Mouse (Mus musculus) limb, embryonic 11.5 days (tissue): ENCODE measurements at regions not wholly inside any gene's neighbourhood (a gene's known extent, or its start where the extent isn't known, plus 50 kb on each side); places are given as distances from the start of the nearest gene placed in this dataset.

ENCODE experiments used
- ATAC-seq: fragments of 200-750 bp; cut with Nextera tagmentation; 2 replicates; pipeline ENCODE4 v1.8.0; 2017; ENCODE audit warnings: low read depth; ENCODE audit not compliant: insufficient number of reproducible peaks, low FRiP score, low TSS enrichment
- DNase-seq: peaks from one replicate; pipeline ENCODE4 v3.0.0-alpha.2; 2015; ENCODE audit warnings: low spot score
- H3K27ac ChIP-seq: fragments of 300-500 bp; sonication (generic); replicated peaks from 2 replicates; pipeline ENCODE4 v1.5.1; 2014; ENCODE audit warnings: low read depth, mild to moderate bottlenecking, low read length
- H3K27me3 ChIP-seq: fragments of 300-500 bp; sonication (generic); 2 replicates; pipeline ENCODE4 v1.6.1; 2014; ENCODE audit warnings: mild to moderate bottlenecking, low read length, mixed read lengths; ENCODE audit not compliant: control insufficient read depth, insufficient read depth
- H3K36me3 ChIP-seq: fragments of 300-500 bp; sonication (generic); 2 replicates; pipeline ENCODE4 v1.6.1; 2014; ENCODE audit warnings: mild to moderate bottlenecking, low read length, moderate library complexity, mixed read lengths; ENCODE audit not compliant: control insufficient read depth, insufficient read depth
- H3K4me1 ChIP-seq: fragments of 300-500 bp; sonication (generic); 2 replicates; pipeline ENCODE4 v1.6.1; 2014; ENCODE audit warnings: low read length, mixed read lengths; ENCODE audit not compliant: control insufficient read depth, insufficient read depth
- H3K4me2 ChIP-seq: fragments of 300-500 bp; sonication (generic); 2 replicates; pipeline ENCODE4 v1.6.1; 2014; ENCODE audit warnings: low read depth, mild to moderate bottlenecking, moderate library complexity; ENCODE audit not compliant: severe bottlenecking
- H3K4me3 ChIP-seq: fragments of 300-500 bp; sonication (generic); 2 replicates; pipeline ENCODE4 v1.5.1; 2014; ENCODE audit warnings: low read depth, low read length
- H3K9ac ChIP-seq: fragments of 300-500 bp; sonication (generic); 2 replicates; pipeline ENCODE4 v1.6.1; 2014; ENCODE audit warnings: mild to moderate bottlenecking, low read length
- H3K9me3 ChIP-seq: fragments of 300-500 bp; sonication (generic); 2 replicates; pipeline ENCODE4 v1.6.1; 2016; ENCODE audit warnings: low read length; ENCODE audit not compliant: control insufficient read depth
- WGBS: fragments of 180-500 bp; shearing (Covaris S2); extraction: QIAGEN DNeasy Blood & Tissue Kit; methylation state at CpG from one replicate; pipeline ENCODE4 v1.1.7; 2014; 5-methylcytosine and 5-hydroxymethylcytosine counted together

GRCm38 (mm10) chr2:178958829-178959228, 483.4 kb upstream of the Cdh4 start:
- no peak overlapping the region for H3K9ac ChIP-seq
- H3K4me3 ChIP-seq, result no peak overlapping the region
- peaks cover 13% of the 10 kb centered on the region for H3K4me1 ChIP-seq
- WGBS, result 61% methylated on average over 10 of the region's 10 CpGs
- H3K9me3 ChIP-seq, result no peaks in the 10 kb centered on the region
- H3K36me3 ChIP-seq, result no peaks in the 10 kb centered on the region
- H3K27ac ChIP-seq, result no peak overlapping the region
- no peaks in the 10 kb centered on the region for H3K27me3 ChIP-seq
- DNase-seq, result no peak
- no peak overlapping the region for H3K4me2 ChIP-seq
- no peak for ATAC-seq

- ATAC-seq, result peak; percentile 63
- Histone ChIP-seq H3K27me3 (no peaks in the 10 kb centered on the region), H3K27ac (peak overlapping the region; percentile 61), H3K4me3 (no peak overlapping the region), H3K4me2 (no peak overlapping the region; the same call in 1 of the 2 replicates), H3K4me1 (peaks cover 13% of the 10 kb centered on the region), H3K9me3 (no peaks in the 10 kb centered on the region), H3K9ac (no peak overlapping the region), H3K36me3 (no peaks in the 10 kb centered on the region)
- WGBS, result 17% methylated on average over 6 of the region's 6 CpGs
- DNase-seq, result peak; percentile 58
Measured at GRCm38 (mm10) chr2:178959603-178960002, 482.6 kb upstream of the Cdh4 start.

GRCm38 (mm10) chr2:178967584-178968365, 474.5 kb upstream of the Cdh4 start:
- H3K4me3 ChIP-seq, result no peak overlapping the region
- H3K4me2 ChIP-seq, result no peak overlapping the region
- H3K9me3 ChIP-seq, result no peaks in the 10 kb centered on the region
- WGBS, result 51% methylated on average over 11 of the region's 11 CpGs
- no peaks in the 10 kb centered on the region for H3K27me3 ChIP-seq
- no peak overlapping the region for H3K9ac ChIP-seq
- no peaks in the 10 kb centered on the region for H3K36me3 ChIP-seq
- peaks cover 15% of the 10 kb centered on the region; the same call in 1 of the 2 replicates for H3K4me1 ChIP-seq
- DNase-seq, result no peak
- peak; percentile 85 for ATAC-seq
- peak overlapping the region; percentile 88 for H3K27ac ChIP-seq

- no peak for ATAC-seq
- Histone ChIP-seq H3K4me2 (no peak overlapping the region), H3K4me1 (peaks cover 15% of the 10 kb centered on the region; the same call in 1 of the 2 replicates), H3K9me3 (no peaks in the 10 kb centered on the region), H3K9ac (no peak overlapping the region), H3K27ac (no peak overlapping the region), H3K4me3 (no peak overlapping the region), H3K36me3 (no peaks in the 10 kb centered on the region), H3K27me3 (no peaks in the 10 kb centered on the region)
- DNase-seq, result no peak
- WGBS, result 76% methylated on average over 10 of the region's 10 CpGs
Measured at GRCm38 (mm10) chr2:178969732-178970131, 472.5 kb upstream of the Cdh4 start.

GRCm38 (mm10) chr2:178975366-178975765, 466.9 kb upstream of the Cdh4 start:
- Histone ChIP-seq H3K4me2 (no peak overlapping the region), H3K4me1 (no peaks in the 10 kb centered on the region), H3K9ac (no peak overlapping the region), H3K36me3 (no peaks in the 10 kb centered on the region), H3K27me3 (no peaks in the 10 kb centered on the region), H3K4me3 (no peak overlapping the region), H3K27ac (no peak overlapping the region), H3K9me3 (no peaks in the 10 kb centered on the region)
- 93% methylated on average over 4 of the region's 4 CpGs for WGBS
- ATAC-seq, result no peak
- DNase-seq, result no peak

GRCm38 (mm10) chr2:178976046-178976445, 466.2 kb upstream of the Cdh4 start:
- DNase-seq, result no peak
- no peak overlapping the region for H3K4me3 ChIP-seq
- H3K9ac ChIP-seq, result no peak overlapping the region
- WGBS, result 84% methylated on average over 6 of the region's 6 CpGs
- no peaks in the 10 kb centered on the region for H3K27me3 ChIP-seq
- H3K36me3 ChIP-seq, result no peaks in the 10 kb centered on the region
- ATAC-seq, result no peak
- H3K4me1 ChIP-seq, result no peaks in the 10 kb centered on the region
- H3K4me2 ChIP-seq, result no peak overlapping the region
- no peak overlapping the region for H3K27ac ChIP-seq
- no peaks in the 10 kb centered on the region for H3K9me3 ChIP-seq

GRCm38 (mm10) chr2:178976495-178976894, 465.7 kb upstream of the Cdh4 start:
- no peak for DNase-seq
- Histone ChIP-seq H3K27me3 (no peaks in the 10 kb centered on the region), H3K4me2 (no peak overlapping the region), H3K9ac (no peak overlapping the region), H3K9me3 (no peaks in the 10 kb centered on the region), H3K4me3 (no peak overlapping the region), H3K4me1 (no peaks in the 10 kb centered on the region), H3K27ac (no peak overlapping the region), H3K36me3 (no peaks in the 10 kb centered on the region)
- ATAC-seq, result no peak
- 76% methylated on average over 3 of the region's 3 CpGs for WGBS

GRCm38 (mm10) chr2:178979451-178979850, 462.8 kb upstream of the Cdh4 start:
- Histone ChIP-seq H3K9ac (no peak overlapping the region), H3K4me1 (peaks cover 3% of the 10 kb centered on the region; the same call in 1 of the 2 replicates), H3K27ac (no peak overlapping the region), H3K27me3 (no peaks in the 10 kb centered on the region), H3K4me3 (no peak overlapping the region), H3K9me3 (no peaks in the 10 kb centered on the region), H3K36me3 (no peaks in the 10 kb centered on the region), H3K4me2 (no peak overlapping the region)
- no peak for DNase-seq
- 93% methylated on average over 9 of the region's 9 CpGs for WGBS
- no peak for ATAC-seq
